Mouse (Mus musculus) olfactory bulb, adult 2 months (tissue): ENCODE measurements around the gene P4hb.

ENCODE experiments used
- CTCF ChIP-seq: fragments of 200-500 bp; IDR thresholded peaks from 2 replicates; pipeline ENCODE4 v1.5.1; 2012; ENCODE audit warnings: low read depth, mild to moderate bottlenecking, low read length, moderate library complexity; ENCODE audit not compliant: insufficient read depth
- POLR2A ChIP-seq: fragments of 200-500 bp; IDR thresholded peaks from 2 replicates; pipeline ENCODE4 v1.6.1; 2012; ENCODE audit warnings: mild to moderate bottlenecking, low read depth, low read length, moderate library complexity; ENCODE audit not compliant: insufficient read depth

DNA sequence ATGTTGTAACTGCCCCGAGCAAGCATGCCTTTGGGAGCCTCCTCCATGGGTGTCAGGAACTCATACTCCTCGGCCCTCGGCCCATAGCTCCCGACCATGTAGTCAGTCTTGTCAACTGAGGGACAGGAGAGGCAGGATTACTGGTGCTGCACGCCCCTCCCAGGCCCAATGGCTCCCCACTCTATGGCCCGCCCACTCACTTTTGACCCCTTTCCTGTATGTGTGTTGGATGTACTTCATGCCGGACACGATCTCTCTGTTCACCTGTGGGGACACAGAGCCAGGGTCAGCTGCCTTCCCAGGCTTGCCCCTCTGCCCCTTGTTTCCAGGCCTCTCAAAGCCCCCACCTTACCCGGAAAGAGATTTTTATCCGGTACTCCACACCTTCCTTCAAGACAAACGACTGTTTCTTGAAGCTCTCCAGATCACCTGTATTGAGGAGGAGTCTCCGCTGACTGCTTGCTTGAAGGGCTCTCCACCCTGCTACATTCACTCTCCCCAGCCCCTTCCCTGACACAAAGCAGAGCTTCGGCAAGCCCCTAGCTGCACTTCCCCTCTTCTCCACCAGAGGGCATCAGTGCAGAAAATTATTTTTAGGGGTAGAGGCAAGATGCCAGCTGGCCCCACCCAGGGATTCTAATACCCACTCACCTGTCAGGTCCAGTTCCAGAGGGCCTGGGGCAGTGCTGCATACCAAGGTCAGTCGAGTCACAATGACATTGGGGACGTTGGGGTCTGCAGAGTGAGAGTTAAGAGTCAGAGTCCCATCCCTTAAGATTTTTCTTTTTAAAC lies 6.5 kb upstream of the P4hb start:
- peak; percentile 86; the same call in 1 of the 2 replicates for TF ChIP-seq CTCF
- TF ChIP-seq POLR2A: no peak
